Mouse (Mus musculus): Measurements from ENCODE around the gene Gm10392.
A peak's percentile ranks its signal among the peaks of the same experiment; 100 is the strongest.
"Not testable (repeated sequence)": the region's sequence is repeated elsewhere in the genome, so short reads cannot be mapped to it uniquely, and the experiment has no call there.

Gm10392 gene

DNA sequence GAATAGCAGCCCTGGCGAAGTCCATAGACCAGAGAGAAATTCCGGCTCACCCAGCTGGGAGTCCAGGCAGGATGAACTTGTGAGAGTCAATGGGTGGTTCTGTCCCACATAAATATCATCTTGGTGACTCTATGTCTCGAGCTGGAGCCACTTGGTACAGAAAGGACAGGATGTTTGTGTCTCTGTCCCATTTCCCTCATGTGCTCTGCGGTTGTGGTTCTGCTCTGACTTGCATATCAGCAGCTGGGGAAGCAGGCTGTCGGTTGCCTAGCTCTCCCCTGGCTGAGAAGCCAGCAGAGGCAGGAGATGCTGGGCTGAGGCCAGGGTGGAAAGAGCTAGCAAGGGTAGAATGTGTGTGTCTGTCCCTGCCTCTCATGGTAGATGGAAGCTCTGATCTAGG is at the start of gene Gm10392:
Gm10392 (minus strand) TSS at position 156 of the 400 bp plus-strand sequence.
- DNase-seq, result peak; percentile 81

DNA sequence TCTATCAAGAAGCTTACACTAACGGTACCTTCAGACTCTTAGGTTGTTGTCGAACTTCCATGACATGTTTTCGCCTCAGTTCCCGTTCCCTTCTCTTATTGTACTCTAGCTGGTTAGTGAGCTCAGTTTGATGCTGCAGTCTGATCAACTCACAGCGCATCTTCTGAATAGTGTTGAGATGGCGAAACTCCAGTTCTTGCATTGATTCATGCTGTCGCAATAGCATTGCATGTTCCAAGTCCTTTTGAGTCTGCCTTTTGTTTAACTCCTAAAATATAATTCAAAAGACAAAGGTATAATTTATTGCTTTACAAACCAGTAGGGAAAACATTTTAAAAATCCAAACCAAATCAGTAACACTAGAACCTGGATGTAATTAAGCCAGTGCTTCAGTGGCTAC is 26.3 kb upstream of the Gm10392 start:
- DNase-seq, result no peak

DNA sequence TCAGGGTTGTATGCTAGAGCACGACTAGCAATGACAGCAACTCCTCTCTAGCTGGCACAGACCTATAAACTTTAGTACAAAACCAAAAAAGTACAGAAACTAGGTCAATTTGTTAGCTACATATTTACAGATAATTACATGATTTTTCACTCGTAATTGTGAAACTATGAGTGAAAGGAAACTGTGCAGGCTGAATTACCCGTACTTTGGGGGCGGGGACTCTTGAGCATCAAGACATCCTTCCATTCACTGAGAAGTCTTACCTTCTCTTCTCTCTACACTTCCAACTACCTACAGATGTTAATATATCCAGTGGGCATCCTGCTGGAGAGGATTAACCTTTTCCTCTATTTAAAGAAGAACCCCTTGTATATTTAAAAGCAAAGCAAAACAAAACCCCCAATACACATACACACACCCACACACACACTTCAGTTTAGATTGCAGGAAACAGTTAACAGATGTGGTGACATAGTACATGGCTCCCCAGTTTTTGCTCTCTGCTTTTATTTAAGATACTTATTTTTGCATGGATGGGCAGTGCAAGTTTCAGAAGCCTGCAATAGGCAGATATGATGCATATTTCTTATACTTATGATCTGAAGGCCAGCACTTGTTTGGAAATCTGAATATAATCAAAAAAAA is 13.3 kb upstream of the Gm10392 start:
- no peak for DNase-seq

DNA sequence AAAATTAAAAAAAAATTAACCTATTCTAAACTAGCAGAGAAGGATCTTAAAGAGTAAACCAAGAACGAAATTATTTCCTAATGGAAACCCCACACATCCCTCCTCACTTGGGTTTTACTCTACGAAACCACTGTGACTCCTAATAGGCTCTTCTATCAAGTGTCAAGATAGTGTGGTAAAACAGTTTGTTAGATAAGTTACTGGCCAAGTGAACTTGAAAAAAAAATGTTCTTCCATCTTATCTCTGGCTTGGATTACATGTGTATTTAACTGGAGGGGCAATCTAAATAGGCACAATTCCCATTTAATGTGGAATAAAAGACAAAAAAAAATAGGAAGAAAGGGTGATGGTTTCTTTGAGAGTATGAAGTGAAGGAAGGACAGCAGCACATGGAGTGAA is 11.9 kb upstream of the Gm10392 start:
- DNase-seq, result no peak

DNA sequence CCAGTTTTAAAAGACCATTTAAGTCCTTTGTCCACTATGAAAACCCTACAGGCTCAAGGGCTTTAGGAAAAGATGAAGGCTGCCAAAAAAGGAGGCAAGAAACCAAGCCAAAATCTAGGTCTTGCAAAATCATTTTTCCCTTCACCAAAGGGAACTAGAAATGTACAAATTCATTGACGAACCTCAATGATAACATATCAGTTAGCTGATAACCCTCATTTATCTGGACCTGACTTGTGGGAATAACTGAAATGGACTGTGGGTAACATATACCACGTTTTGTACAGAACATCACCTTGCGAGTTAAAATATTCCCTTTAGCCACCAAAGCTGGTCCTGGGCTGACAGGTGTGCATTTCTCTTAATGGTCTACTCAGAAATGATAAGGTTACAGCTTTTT is 10.6 kb upstream of the Gm10392 start:
- DNase-seq, result no peak

DNA sequence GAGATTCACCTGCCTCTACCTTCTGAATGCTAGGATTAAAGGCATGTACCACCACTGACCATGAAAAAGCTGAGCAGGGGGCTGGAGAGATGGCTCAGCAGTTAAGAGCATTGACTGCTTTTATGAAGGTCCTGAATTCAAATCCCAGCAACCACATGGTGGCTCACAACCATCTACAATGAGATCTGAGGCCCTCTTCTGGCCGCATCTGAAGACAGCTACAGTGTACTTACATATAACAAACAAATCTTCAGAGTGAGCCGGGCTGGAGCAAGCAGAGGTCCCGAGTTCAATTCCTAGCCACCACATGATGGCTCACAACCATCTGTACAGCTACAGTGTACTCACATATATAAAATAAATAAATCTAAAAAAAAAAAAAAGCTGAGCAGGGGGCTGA is 9.4 kb upstream of the Gm10392 start:
- not testable (repeated sequence) for DNase-seq

DNA sequence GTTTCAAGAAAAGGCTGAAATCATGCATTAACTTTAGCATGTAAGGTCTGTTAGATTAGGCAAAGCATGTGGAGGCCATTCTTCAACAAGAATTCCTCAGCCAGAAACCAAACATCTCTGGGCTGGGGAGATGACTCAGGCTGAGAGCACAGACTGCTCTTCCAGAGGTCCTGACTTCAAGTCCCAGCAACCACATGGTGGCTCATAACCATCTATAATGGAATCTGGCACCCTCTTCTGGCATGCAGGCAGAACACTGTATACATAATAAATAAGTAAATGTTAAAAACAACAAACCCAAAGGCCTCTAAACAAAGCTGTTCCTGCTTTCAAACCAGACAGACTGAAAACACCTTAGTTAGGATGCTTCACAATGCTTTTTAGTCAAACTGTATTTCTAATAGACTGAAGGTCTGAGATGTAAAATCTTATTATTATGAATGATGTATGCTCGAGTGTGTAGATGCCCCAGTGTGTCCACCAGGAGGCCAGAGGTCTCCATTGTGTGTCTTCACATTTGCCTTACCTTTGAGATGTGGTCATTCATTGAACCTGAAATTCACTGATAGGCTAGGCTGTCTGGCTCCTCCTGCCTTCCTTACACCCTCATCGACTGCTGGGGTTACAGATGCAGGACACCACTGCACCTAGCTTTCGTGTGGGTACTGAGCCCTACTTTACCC is 6.9 kb upstream of the Gm10392 start:
- DNase-seq, result no peak

DNA sequence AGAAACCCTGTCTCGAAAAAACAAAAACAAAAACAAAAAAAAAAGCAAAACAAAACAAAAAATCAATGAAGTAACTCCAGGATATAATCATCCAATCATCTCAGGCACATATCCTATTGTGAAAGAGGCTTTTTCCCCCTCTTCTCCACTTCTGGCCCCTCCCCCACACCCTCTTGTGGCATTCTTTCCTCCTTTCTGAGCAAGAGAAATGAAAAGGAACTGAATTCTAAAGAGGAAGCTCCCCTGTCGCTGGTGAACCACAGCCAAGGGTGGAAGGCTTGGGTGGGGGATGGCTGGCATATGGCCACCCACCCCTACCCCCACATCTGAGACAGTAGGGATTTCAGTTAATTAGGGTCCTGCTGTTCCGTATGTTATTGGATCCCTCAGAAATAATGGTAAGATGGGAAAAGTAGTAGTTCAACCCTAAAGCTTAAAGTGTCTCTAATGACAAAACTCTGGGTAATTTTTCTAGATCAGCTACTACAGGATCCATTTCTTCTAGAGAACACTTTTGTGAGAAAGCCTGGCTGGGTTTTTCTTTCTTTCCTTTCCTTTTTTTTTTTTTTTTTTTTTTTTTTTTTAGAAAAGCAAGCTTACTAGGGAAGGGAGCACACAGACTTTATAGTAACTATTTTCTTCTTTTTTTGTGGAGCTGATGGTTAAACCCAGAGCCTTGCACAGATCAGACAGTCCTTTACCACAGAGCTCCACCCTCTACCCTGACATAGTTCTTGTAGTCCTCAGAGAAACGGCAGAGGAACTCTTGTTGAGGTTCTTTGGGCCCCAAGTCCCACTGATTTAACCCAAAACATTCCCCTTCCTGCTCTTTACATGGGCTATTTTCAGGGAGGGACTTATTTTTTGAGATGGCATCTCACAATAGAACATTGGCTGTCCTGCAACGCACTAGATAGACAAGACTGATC is 1.9 kb upstream of the Gm10392 start:
- DNase-seq, result peak; percentile 74

DNA sequence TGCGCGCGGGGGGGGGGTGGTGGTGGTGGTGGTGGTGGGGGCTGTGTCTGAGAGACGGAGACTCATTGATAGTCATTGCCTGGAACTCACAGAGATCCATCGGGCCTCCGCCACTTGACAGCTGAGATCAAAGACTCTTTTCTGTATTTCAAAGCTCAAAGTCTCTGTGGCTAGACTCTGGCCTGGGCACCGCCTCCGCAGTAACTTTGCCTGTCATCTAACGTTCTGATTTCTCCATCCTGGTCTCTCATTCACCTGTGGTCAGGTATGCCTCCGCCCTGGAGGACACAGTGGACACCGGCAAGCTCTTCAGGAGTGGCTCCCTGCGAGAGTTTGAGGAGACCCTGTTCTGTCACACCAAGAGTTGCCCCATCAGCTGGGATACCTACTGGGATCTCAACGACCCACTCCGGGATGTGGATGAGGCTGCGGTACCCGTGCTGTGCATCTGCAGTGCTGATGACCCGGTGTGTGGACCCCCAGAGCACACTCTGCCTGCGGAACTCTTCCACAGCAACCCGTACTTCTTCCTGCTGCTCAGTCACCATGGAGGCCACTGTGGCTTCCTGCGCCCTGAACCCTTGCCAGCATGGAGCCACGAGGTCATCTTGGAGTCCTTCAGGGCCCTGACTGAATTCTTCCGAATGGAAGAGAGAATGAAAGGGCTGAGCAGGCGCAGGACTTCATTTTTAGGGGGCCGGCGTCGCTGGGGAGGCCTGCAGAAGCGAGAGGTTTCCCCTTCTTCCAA is 773 bp downstream of the Gm10392 start:
- DNase-seq, result no peak

DNA sequence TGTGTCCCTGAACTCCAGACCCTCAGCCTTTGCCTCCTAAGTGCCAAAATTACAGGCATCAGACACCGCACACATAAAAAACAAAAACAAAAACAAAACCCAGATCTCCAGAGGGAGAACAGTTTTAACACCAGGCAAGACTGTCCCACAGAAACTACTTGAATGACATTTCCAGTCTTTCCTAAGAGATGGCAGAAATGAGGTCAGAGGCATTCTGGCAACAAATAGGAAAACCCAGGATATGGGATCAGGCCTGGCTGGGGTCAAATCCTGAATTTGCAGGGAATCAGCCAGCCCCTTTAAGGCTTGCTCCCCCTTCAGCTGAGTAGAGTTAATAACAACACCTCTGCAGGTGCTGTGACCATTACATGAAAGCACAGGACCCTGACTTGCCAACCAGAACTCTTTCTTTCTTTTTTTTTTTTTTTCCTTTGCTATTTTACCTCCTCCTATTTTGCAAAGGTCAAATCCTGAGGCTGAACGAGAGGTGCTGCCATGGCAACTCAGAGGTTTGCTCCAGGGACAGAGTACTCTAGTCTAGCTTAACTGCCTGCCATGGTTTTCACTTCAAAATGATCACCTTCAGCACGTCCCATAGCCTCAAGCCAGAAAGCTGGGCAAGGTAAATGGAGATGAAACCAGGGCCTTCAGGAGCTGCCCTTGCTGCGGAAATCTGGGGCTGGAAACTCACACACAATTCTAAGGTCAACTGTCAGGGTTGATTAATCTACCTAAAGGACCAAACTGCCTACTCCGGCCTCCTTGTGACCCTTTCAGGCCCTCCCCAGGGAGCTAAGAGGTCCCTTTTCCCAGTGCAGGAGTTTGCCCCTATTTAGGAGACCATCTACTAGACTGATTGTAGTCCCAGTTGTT is 2.2 kb downstream of the Gm10392 start:
- no peak for DNase-seq

DNA sequence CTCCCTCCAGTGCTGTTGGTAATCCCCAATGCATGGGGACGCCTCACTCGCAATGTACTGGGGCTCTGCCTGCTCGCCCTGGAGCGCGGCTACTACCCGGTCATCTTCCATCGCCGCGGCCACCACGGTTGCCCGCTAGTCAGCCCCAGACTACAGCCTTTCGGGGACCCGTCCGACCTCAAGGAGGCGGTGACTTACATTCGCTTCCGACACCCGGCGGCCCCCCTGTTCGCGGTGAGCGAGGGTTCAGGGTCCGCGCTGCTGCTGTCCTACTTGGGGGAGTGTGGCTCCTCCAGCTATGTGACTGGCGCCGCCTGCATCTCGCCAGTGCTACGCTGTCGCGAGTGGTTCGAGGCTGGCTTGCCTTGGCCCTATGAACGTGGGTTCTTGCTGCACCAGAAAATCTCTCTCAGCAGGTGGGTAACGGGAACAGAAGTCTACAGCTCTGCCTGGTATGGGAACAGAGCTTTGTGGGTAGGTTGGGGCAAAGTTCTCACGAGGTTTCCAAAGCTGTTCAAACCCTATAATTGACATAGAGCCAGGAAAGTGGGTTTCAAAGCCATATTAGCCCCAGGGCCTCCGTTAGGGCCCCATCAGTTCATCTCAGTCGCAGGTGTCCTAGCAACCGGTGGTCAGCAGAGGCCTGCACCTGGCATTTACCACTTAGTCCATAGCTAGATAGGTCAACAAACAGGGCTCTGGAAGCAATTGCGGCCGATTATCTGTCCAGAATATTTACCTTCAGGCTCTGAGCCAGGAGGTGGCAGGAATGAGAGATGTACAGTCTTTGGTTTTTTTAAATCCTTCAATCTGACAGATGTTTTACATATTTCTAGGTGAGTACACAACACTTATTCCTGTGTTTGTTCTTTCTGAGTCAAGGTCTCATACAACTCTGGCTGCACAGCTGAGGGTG is 3.1 kb downstream of the Gm10392 start, which contains the start of gene Trp53i13:
Trp53i13 (minus strand) TSS at position 344 of the 916 bp plus-strand sequence.
- DNase-seq, result no peak

DNA sequence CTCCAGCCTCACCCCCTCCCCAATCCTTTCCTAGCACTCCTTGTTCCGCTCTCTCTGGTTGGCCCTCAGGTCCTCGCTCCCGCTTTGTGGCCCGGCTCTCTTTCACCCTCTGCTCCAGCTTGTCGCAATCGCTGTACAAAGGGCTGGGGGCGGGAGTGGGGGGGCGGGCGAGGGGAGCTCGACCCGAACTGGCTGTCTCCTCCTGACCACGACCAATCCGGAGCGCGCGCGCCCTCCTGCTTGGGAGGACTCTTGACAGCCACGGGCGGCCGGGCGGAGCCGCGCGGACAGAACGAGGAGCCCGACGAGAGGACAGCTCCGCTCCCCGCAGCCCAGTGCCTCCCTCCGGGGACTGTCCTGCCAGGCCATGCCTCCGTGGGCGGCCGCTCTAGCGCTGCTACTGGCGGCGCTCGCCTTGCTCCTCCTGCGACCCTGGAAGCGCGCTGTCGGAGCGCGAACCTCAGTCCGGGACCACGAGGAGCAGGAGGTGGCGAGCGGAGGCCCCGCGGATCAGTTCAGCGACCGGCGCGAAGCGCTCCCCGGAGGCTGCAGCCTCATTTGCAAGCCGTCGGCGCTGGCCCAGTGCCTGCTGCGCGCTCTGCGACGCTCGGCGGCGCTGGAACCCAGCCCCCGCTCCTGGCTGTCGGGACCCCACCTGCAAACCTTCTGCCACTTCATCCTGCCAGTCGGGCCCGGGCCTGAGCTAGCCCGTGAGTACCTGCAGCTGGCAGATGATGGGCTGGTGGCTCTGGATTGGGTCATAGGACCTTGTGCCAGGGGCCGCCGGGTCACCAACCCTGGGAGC is 4.0 kb downstream of the Gm10392 start, which contains the start of gene Abhd15:
Abhd15 (plus strand) TSS at position 290 of the 805 bp plus-strand sequence.
- DNase-seq, result peak; percentile 89

DNA sequence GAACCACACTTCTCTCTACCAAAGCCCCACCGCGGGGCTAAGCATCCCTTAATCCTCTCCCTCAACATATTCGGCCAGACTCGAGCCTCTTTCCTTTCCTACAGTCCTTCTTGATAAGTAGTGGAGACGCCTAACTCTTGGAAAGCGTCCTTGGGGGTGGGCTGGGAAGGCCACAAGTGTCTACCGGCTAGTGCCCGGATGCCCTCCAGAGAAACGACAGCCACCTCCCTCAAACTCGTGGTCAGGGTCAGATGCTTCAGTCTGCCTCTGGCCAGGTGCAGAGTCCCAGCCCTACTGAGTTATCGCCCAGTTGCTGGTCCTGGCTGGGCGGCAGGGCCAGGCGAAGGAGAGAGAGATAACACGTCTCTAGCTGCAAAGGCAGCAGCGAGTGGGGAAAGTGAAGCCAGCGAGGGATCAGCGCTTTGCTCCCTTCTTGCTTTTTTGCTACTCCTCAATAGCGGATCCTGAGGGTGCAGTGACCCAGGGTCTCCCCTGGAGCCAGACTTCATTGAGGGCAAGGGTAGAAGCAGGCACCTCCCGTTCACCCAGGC is 4.6 kb downstream of the Gm10392 start:
- DNase-seq, result no peak

DNA sequence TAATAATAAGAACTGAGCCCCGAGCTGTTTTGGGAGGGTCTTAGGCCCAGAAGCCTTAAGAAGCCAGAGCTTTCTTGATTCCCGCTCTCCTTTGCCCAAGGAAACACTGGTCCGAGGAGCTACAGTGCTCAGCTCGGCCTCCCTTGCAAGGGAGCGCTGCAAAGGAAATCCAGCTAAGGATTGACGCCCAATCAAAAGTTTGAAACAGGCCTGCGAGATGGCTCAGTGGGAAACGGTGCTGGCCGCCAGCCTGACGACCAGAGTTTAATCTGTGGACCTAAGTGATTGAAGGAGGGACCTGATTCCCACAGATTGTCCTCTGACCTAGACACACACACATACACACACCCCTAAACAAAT is 5.2 kb downstream of the Gm10392 start:
- DNase-seq, result peak; percentile 34

DNA sequence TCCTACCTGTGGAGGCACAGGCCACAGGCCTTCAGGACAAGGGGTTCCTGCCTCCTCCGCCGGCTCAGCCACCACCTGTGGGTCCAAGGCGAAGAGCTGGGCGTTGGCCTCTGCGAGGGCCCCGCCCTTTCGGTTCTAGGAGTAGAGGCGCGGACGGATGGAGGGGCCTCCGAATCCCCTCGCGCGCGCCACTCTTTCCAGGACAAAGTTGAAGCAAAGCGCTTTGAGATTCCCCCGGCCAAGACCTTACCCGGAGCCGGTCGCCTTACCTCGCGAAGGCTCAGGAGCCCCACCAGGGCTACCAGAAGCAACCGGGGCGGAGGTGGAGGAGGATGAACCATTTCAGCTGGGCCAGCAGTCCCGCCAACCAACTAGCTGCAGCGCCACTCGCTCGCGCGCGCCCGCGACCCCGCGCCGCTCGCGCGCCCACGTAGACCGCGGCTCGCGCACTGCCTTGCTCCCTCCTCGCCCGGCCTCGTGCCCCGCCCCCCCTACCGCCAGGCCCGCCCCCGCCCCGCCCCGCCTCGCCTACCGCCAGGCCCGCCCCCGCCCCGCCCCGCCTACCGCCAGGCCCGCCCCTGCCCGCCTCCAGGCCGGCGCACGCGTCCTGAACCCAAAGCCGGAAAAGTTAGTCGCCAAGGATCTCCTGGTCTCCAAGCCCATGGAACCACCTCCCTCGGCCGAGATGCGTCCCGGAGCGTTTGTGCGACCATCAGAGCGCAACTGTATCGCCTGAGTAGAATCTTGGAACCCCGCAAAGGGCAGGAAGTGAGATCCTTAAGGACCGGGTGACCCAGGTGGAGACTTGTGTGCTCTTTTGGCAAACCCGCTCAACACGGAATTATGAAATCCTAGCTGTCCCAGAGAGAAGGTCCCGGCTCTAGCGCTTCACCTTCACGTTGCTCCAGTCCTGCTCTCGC is 5.8 kb downstream of the Gm10392 start:
- peak; percentile 89 for DNase-seq

DNA sequence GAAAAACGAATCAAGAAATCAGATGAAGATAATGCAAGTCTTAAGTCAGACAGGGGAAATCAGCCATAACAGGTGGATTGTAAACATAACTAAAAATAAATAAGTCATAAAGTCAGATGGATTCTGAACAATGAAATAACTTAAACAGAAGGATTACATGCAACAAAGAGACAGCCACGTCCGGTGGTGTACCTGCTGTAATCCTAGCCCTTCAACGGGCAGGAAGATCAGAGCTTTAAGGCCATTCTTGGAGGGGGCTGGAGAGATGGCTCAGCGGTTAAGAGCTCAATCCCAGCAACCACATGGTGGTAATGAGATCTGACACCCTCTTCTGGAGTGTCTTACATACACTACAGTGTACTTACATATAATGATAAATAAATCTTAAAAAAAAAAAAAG is 7.7 kb downstream of the Gm10392 start:
- DNase-seq, result no peak

DNA sequence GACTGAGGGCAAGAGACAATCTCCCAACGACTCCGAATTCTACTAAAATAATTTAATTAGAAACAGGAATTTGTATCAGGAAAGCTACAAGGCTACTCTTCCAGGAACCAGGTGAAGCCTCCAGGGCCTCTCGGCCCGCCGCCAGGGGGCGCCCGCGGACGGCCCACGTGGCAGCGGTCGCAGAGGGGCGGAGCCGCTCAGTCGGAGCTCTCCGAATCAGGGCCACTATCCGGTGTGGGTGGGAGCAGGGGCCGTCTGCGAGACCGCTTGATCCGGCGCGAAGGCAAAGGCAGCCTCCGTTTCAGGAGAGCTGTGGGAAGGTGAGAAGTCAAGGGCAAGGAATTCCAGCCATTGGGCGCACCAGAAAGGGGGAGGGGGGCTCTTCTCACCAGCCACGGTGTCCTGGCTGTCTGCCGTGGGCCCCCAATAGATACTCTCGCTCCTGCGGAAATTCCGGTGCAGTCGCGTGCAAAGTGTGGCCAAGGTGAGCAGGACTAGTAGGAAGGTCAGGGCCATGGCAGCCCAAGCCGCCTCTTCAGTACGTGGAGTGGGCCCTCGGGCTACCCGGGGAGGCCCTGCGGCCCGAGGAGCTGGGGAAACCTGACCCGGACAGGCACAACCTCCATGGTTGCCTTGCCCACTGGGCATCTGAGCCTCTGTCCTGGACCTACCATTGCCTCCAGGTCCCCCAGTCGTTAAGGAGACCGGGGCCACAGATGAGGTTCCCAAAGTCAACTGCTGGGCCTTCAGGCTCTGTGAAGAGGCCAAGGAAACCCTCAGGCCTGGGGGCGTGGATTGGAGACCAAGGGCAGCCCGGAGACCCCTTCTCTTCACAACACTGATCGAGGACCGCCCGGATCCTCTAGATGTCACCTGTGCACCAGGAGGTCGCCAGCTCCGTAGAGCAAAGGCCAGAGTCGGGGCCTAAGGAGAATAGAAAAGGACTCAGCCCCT is 10.7 kb downstream of the Gm10392 start:
- DNase-seq, result peak; percentile 90

Measured in lung, postnatal 36 days (tissue).